Mouse (Mus musculus) urinary bladder, adult 18-20 months (tissue): ENCODE results near the gene Mbd4.

ENCODE experiments used
- DNase-seq, 2 experiments: peaks; one replicate each; pipeline ENCODE4 v3.0.0; 2022; ENCODE audit warnings: low spot score in 2 of 2, mixed read lengths in 2 of 2

The Mbd4 gene

GRCm38 (mm10) chr6:115814104-115814503 is 39.1 kb downstream of the Mbd4 start:
- no peak for DNase-seq

- DNase-seq = no peak
Observed at GRCm38 (mm10) chr6:115811606-115812005, 41.6 kb downstream of the Mbd4 start.

GRCm38 (mm10) chr6:115808488-115809231 is 44.5 kb downstream of the Mbd4 start, which contains the start of gene Rpl32:
Rpl32 (minus strand) TSS chr6:115808747.
- peak; percentile 76 to 82 for DNase-seq

DNA sequence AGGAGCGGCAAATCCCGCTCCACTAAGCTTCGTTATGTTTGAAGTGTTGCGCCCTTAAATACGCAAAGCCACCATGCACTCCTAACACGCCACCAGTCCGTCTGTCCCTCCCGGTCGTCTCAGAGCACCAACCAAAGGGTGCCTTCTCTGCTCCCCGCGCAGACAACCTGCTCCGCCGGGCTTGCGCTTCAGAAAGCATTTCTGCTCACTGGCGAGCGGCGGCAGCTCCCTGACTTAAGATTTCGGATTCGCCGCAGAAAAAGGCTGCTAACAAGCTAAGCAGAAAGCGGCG is 45.0 kb downstream of the Mbd4 start:
- DNase-seq = no peak

- DNase-seq = no peak
Observed at GRCm38 (mm10) chr6:115807464-115808195, 45.5 kb downstream of the Mbd4 start.

GRCm38 (mm10) chr6:115804432-115805192 is 48.6 kb downstream of the Mbd4 start:
- no peak for DNase-seq

DNA sequence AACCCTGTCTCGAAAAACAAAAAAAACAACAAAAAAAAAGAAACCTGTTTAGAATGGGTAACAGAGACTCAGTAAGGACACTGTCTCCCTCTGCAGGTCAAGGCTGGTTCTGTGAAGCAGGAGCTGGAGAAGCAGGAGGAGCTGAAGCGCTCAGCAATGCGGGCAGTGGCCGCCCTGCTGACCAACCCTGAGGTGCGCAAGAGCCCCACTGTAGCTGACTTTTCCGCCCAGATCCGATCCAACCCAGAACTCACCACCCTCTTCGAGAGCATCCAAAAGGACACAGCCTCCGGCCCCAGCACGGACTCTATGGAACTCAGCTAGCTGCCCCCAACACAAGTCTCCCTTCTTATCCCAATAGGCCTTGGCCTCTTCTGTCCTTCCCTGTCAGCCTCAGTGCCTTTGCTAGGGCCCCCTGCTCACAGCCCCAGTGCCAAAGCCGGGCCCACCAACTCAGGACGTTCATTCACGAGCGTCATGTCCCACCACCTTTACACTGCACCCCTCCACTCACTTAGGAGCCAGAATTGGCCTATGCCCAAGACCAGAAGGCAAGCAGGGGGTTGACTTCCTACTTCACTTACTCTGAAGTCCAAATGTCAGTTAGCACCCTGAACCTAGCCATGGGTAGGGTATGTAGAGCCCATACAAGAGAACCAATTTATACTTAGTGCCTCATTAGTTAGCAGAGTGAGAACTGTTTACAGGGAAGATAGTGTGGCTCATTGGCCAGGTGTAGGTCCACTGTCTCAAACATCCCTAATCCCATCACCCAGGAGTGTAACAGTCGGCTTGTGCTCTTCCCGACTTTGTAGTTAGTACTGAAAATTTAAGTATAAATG is 49.4 kb downstream of the Mbd4 start:
- DNase-seq = peak; percentile 35 to 60

DNA sequence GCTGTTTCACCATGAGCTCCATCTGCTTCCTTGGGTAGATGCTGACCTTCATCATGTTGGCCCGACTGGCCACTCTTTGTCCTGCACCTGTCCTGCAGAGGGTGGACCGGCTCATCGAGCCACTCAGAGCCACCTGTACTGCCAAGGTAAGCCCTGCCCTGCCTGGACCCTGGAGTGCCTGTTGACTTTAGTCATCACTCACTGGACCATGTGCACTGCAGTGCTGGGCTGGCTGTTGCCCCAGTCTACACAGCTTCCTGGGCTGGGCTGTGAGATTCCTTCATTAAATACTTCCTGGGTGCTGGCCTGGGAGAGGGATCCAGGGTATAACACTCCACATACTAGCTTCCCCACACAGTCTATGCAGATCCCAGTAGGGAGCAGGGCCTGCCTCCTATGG is 51.4 kb downstream of the Mbd4 start:
- no peak for DNase-seq

DNA sequence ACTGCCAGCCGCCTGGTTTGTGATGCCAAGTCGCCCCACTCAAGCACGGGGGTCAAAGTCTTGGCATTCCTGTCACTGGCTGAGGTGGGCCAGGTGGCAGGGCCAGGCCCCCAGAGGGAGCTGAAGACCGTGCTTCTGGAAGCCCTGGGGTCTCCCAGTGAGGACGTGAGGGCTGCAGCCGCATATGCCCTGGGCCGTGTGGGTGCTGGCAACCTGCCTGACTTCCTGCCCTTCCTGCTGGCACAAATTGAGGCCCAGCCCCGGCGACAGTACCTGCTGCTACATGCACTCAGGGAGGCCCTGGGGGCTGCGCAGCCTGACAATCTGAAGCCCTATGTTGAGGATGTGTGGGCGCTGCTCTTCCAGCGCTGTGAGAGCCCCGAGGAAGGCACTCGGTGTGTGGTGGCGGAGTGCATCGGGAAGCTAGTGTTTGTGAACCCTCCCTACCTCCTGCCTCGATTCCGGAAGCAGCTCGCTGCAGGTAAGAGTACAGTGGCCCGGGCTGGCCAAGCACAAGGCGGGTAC is 60.4 kb downstream of the Mbd4 start:
- no peak for DNase-seq

GRCm38 (mm10) chr6:115791842-115792686 is 61.1 kb downstream of the Mbd4 start:
- peak in 1 of 2 experiments; percentile 25 for DNase-seq

DNA sequence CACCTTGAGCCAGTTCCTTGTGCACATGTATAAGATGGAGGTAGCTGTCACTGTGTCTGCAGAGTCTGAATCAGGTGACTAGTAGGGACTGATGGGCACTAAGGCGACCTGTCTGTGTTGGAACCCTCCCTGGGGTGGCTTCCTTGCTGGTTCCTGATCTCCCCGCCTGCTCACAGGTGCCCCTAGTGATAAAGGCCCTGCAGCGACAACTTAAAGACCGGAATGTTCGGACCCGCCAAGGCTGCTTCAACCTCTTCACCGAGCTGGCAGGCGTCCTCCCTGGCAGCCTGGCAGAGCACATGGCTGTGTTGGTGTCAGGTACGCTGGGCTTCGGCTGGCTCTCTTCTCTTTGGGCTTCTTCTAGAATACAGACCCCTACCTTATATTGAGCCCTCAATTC is 62.2 kb downstream of the Mbd4 start:
- no peak for DNase-seq
